Mouse (Mus musculus) CH12.LX (cell line): ENCODE results near the gene Col9a1. TPM values are rescaled to one million over a fixed set of nuclear protein-coding genes. Genes with fewer than 3 reads are reported as not detected.
A peak's percentile ranks its signal among the peaks of the same experiment; 100 is the strongest.

Experiments used
- DNase-seq: peaks from one replicate; pipeline ENCODE4 v3.0.0-alpha.2; 2013; ENCODE audit errors: extremely low read depth
- H3K27ac ChIP-seq: 2 replicates; pipeline ENCODE4 v1.5.1; 2012; ENCODE audit warnings: low read depth, mild to moderate bottlenecking, control low read depth, moderate library complexity; ENCODE audit not compliant: insufficient read depth
- H3K27me3 ChIP-seq: replicated peaks from 2 replicates; pipeline ENCODE3; 2012; ENCODE audit warnings: inconsistent platforms
- H3K36me3 ChIP-seq, 2 experiments: replicated peaks in 1 of 2; 2 replicates each; pipeline versions ENCODE3 to v1.6.1; 2012; ENCODE audit warnings: inconsistent platforms in 1 of 2, low read length in 1 of 2, mild to moderate bottlenecking in 1 of 2, mixed read lengths in 1 of 2, moderate library complexity in 1 of 2; ENCODE audit not compliant: control insufficient read depth in 1 of 2, insufficient read depth in 1 of 2
- H3K4me1 ChIP-seq, 2 experiments: 2 replicates each; pipeline ENCODE4 v1.6.1; 2012; ENCODE audit warnings: inconsistent platforms in 1 of 2, moderate library complexity in 1 of 2; ENCODE audit not compliant: insufficient read depth in 2 of 2, control insufficient read depth in 1 of 2
- H3K4me2 ChIP-seq: 2 replicates; pipeline ENCODE4 v1.6.1; 2012; ENCODE audit warnings: low read depth, mild to moderate bottlenecking, control low read depth; ENCODE audit not compliant: poor library complexity, insufficient read depth, severe bottlenecking
- H3K4me3 ChIP-seq, 3 experiments: fragments of 150-350 bp in 1 of 3; sonication (generic) in 1 of 3; replicated peaks in 1 of 3; 2 replicates each; pipeline versions ENCODE3 to v1.5.1; 2011 to 2012; ENCODE audit warnings: low read depth in 2 of 3, low read length in 2 of 3, mild to moderate bottlenecking in 2 of 3, moderate library complexity in 2 of 3, control low read depth in 1 of 3, improper control_type of control experiment in 1 of 3, inconsistent platforms in 1 of 3, mixed read lengths in 1 of 3; ENCODE audit not compliant: poor library complexity in 1 of 3
- H3K79me2 ChIP-seq: replicated peaks from 2 replicates; pipeline ENCODE4 v1.6.1; 2012; ENCODE audit warnings: mild to moderate bottlenecking, moderate library complexity; ENCODE audit not compliant: control insufficient read depth, poor library complexity, insufficient read depth, severe bottlenecking; ENCODE audit errors: extremely low read depth
- H3K9ac ChIP-seq: 2 replicates; pipeline ENCODE4 v1.6.1; 2012; ENCODE audit warnings: low read depth, mild to moderate bottlenecking, control low read depth, moderate library complexity; ENCODE audit not compliant: insufficient read depth
- H3K9me3 ChIP-seq: replicated peaks from 2 replicates; pipeline ENCODE3; 2012; ENCODE audit warnings: low read length, inconsistent platforms, mixed read lengths
- CTCF ChIP-seq, 2 experiments: IDR thresholded peaks in 1 of 2; conservative IDR thresholded peaks in 1 of 2; 2 replicates each; pipeline ENCODE4 v1.5.1; 2011 to 2012; ENCODE audit warnings: low read depth in 2 of 2, low read length in 2 of 2, improper control_type of control experiment in 1 of 2, inconsistent platforms in 1 of 2, mild to moderate bottlenecking in 1 of 2, moderate library complexity in 1 of 2
- HCFC1 ChIP-seq: IDR thresholded peaks from 2 replicates; pipeline ENCODE4 v1.6.1; 2012; ENCODE audit warnings: low read depth, mild to moderate bottlenecking, inconsistent platforms, low read length, improper control_type of control experiment
- MEF2A ChIP-seq: IDR thresholded peaks from 2 replicates; pipeline ENCODE4 v1.6.1; 2014; ENCODE audit warnings: low read depth, mild to moderate bottlenecking, inconsistent platforms, low read length, improper control_type of control experiment, borderline replicate concordance
- MYC ChIP-seq: IDR thresholded peaks from 2 replicates; pipeline ENCODE4 v1.6.1; 2011; ENCODE audit warnings: low read depth, mild to moderate bottlenecking, improper control_type of control experiment, low read length
- RAD21 ChIP-seq: IDR thresholded peaks from 2 replicates; pipeline ENCODE4 v1.6.1; 2011; ENCODE audit warnings: low read depth, mild to moderate bottlenecking, low read length, improper control_type of control experiment, moderate library complexity
- TBP ChIP-seq: conservative IDR thresholded peaks from 2 replicates; pipeline ENCODE4 v1.6.1; 2011; ENCODE audit warnings: low read depth, low read length, improper control_type of control experiment
- dilution Hi-C: fragments of 300-500 bp; cut with MboI; formaldehyde crosslinking; loops from 2 replicates; pipeline ENCODE4 v1.14.3; 2020; ENCODE audit warnings: low sequenced_read_pairs; ENCODE audit not compliant: extremely low pct_unique_long_range_greater_than_20kb, extremely low pct_ligation_motif_present
- in situ Hi-C: fragments of 300-500 bp; cut with MboI; formaldehyde crosslinking; loops from 3 replicates; pipeline ENCODE4 v1.14.3; 2019; ENCODE audit warnings: low sequenced_read_pairs, low pct_ligation_motif_present, low pct_unique_long_range_greater_than_20kb, mixed read lengths
- polyA plus RNA-seq: library from polyadenylated mRNA; unstranded; fragments of >175 nt; gene quantifications from 2 replicates; pipeline ENCODE4 v1.2.1, GENCODE M21; 2012; ENCODE audit warnings: low read depth; ENCODE audit not compliant: insufficient read length
- total RNA-seq, 2 experiments: library from RNA; depleted of rRNA; stranded (reverse); fragments of 300-350 nt in 1 of 2; fragments of >200 nt in 1 of 2; gene quantifications; 2 replicates each; pipeline ENCODE4 v1.2.3; 2012 to 2014

The Col9a1 gene
- total and polyA plus RNA-seq, 3 experiments, result not detected

DNA sequence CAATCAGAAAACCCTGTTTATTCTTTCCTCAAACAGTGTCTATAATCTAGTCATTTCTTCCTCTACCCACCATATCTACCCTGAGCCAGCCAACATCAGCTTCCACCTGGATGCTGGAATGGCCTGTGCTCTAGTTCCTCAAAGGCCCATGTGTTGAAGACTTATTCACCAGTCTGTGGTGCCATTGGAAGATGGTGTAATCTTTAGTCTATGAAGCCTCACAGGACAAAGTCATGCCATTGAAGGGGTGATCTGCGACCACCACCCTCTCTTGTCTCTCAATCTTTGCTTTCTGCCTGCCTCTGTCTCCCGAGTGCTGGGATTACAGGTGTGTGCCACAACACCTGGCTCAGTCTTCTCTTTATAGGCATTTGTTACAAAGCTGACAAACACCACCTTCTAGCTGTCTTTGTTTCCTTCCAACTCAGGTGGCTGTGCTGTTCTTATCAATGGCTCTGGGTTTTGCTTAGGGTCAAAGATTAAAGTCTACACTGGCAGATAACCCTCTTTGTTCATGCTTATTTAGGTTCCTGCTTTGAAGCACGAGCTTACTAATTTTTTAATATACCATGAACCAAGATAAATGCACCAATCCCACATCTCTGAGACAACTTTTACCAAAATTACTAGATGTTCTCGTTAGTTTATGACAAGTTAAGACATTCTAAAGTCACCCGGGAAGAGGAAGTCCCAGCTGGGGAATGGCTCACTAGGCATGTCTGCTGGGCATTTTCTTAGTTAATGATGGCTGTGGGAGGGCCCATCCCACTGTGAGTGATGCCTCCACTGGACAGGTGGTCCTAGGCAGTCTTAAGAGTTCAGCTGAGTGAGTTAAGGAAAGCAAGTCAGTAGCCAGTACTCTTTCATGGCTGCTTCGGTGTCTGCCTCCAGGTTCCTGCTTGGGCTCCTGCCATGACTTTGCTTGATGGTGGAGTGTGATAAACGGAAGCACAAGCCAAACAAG lies 117.9 kb downstream of the Col9a1 start:
- dilution Hi-C loops (no loop called here), in situ Hi-C loops (no loop called here)
- H3K79me2 ChIP-seq, result no peaks in the 10 kb centered on the region
- no peak overlapping the region for H3K27ac ChIP-seq
- H3K9ac ChIP-seq, result no peak overlapping the region
- no peaks in the 10 kb centered on the region for H3K9me3 ChIP-seq
- H3K36me3 ChIP-seq, result no peaks in the 10 kb centered on the region
- H3K4me2 ChIP-seq, result no peak overlapping the region
- no peaks in the 10 kb centered on the region for H3K27me3 ChIP-seq
- TF ChIP-seq MEF2A (no peak), MYC (no peak), RAD21 (no peak), TBP (no peak)
- peaks cover 5 to 16% of the 10 kb centered on the region in 2 experiments; a peak in 3 of 4 replicates for H3K4me1 ChIP-seq
- no peak for DNase-seq
- H3K4me3 ChIP-seq, result no peak overlapping the region

- H3K4me3 ChIP-seq, result no peak overlapping the region
- peak in 1 of 2 experiments; percentile 34; a peak in 2 of 4 replicates for TF ChIP-seq CTCF (conservative IDR thresholded peaks at IDR 0.05 in 1 of 2, IDR thresholded peaks at IDR 0.05 in 1 of 2; ENCODE audit: low read depth in 2 of 2, low read length in 2 of 2)
- TF ChIP-seq HCFC1, result no peak
- dilution Hi-C loops, result no loop called here
These were observed 123.3 kb downstream of the Col9a1 start for GRCm38 (mm10) chr1:24300700-24301099.

More at GRCm38 (mm10) chr1:24300700-24301099, 123.3 kb downstream of the Col9a1 start:
- in situ Hi-C loops, result no loop called here
- DNase-seq, result no peak
- Histone ChIP-seq H3K9me3 (no peaks in the 10 kb centered on the region), H3K79me2 (no peaks in the 10 kb centered on the region), H3K27ac (no peak overlapping the region), H3K4me1 (peaks cover 0 to 2% of the 10 kb centered on the region in 2 experiments; a peak in 1 of 4 replicates), H3K27me3 (no peaks in the 10 kb centered on the region), H3K4me2 (no peak overlapping the region), H3K36me3 (no peaks in the 10 kb centered on the region), H3K9ac (no peak overlapping the region)

Other genes with a start within 250 kb of the Col9a1 start
- gene Sdhaf4, start 172.0 kb upstream of the Col9a1 start, total RNA-seq (2012; rRNA removed), result 40.7 and 43.4 TPM in 2 replicates
- 72.9 and 79.6 TPM in 2 replicates for gene Sdhaf4, start 172.0 kb upstream of the Col9a1 start, total RNA-seq (2014; rRNA removed)
- gene Sdhaf4, start 172.0 kb upstream of the Col9a1 start, polyA plus RNA-seq, result 20.9 and 24.8 TPM in 2 replicates
- gene Fam135a, start 77.3 kb upstream of the Col9a1 start, total RNA-seq (2012; rRNA removed), result 2.0 TPM in 2 replicates
- 1.4 and 1.5 TPM in 2 replicates for gene Fam135a, start 77.3 kb upstream of the Col9a1 start, total RNA-seq (2014; rRNA removed)
- 1.4 and 2.1 TPM in 2 replicates for gene Fam135a, start 77.3 kb upstream of the Col9a1 start, polyA plus RNA-seq